Mouse (Mus musculus): ENCODE measurements around the gene Fam166b. TPM values are rescaled to one million over a fixed set of nuclear protein-coding genes. Genes with fewer than 3 reads are reported as not detected.

Gene Fam166b
- polyA plus RNA-seq, 1 experiment from 2014 or later: 0.14 TPM

DNA sequence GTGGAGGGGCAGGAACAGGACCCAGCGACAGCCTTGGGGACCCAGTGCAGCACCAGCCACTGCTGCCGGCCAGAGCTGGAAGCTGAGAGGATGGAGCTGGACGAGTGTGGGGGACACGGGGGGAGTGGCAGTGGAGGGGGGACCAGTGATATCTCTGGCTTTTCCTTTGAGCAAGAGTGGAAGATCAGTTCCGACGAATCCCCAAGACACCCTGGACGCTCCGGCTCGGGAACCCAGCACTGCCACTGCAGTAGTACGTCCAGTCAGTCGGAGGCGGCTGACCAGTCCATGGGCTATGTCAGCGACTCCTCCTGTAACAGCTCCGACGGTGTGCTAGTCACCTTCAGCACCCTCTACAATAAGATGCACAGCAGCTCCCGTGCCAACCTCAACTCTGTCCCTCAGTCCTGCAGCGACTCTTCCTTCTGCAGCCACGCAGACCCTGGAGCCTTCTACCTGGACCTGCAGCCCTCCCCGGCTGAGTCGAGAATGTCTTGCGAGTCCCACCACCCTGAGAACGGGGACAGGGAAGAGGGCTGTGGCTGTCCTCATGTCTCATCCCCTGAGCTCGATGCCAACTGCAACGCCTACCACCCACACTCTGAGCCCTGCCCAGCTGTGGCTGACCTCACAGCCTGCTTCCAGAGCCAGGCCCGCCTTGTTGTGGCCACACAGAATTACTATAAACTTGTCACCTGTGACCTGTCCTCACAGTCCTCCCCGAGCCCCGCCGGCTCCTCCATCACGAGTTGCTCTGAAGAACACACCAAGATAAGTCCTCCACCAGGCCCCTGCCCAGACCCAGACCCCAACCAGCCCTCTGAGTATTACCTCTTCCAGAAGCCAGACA, 13.5 kb downstream of the Fam166b start:
- WGBS: 92% methylated on average over 29 of the region's 29 CpGs
- Histone ChIP-seq H3K27ac (replicated peaks) (no peak overlapping the region), H3K9me3 (replicated peaks) (no peaks in the 10 kb centered on the region), H3K36me3 (peaks cover 30% of the 10 kb centered on the region), H3K4me3 (no peak overlapping the region), H3K4me1 (peaks cover 12% of the 10 kb centered on the region), H3K27me3 (ENCODE audit: low read depth, poor library complexity, severe bottlenecking) (no peaks in the 10 kb centered on the region)
- no peak for DNase-seq (ENCODE audit: low spot score)

- 85% methylated on average over 14 of the region's 14 CpGs for WGBS
- Histone ChIP-seq H3K36me3 (peaks cover 30% of the 10 kb centered on the region), H3K4me3 (no peak overlapping the region), H3K4me1 (peaks cover 8% of the 10 kb centered on the region; the same call in 1 of the 2 replicates), H3K27ac (replicated peaks) (no peak overlapping the region), H3K9me3 (replicated peaks) (no peaks in the 10 kb centered on the region), H3K27me3 (ENCODE audit: low read depth, poor library complexity, severe bottlenecking) (no peaks in the 10 kb centered on the region)
- DNase-seq (ENCODE audit: low spot score): no peak
Observed at GRCm38 (mm10) chr4:43414761-43415160, 14.2 kb downstream of the Fam166b start.

DNA sequence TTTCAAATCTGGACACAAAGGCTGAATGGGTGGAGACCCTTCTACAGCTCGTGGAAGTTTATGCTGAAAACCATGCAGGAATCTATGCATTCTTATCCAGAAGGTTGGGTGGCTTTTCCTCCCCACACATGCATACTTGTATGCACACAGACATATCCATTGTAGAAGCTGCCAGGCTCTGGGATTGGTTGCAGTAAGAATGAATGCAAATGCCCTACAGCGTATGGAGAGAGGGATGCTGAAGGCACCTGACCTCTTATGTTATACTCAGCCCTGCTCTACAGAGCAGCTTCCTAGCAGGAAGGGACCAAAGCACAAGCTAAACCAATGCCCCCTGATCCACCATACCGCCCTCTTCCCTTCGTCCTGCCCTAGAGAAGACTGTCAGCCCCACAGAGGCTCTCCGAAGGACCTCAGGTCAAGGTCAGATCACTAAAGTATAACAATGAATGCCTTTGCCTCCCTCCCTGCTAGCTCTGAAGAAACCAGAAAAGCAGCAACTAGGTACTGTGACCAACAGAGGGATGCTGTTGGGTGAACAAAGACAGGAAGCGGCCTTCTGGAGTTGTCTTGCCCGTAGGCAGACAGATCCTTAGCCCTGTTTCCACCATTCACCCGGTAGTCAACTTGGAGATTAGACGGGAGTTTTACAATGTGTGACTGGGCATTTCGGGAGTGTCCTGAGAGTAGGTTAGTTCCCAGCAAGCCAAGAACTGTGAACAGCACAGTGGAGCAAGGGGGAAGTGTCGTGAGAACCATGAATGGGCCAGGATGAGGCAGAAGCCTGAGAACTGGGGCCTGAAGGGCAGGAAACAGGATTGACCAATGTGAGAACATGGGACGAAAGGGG, 21.6 kb downstream of the Fam166b start:
- H3K4me1 ChIP-seq: peaks cover 31% of the 10 kb centered on the region
- peak overlapping the region; percentile 87 for H3K27ac ChIP-seq (replicated peaks)
- WGBS: 77% methylated on average over 12 of the region's 12 CpGs
- H3K9me3 ChIP-seq (replicated peaks): no peaks in the 10 kb centered on the region
- H3K4me3 ChIP-seq: peak overlapping the region; percentile 61
- H3K36me3 ChIP-seq: 0 out of 2 replicates have a peak, but pooled peaks cover 3% of the 10 kb centered on the region
- no peaks in the 10 kb centered on the region for H3K27me3 ChIP-seq (ENCODE audit: low read depth, poor library complexity, severe bottlenecking)
- DNase-seq (ENCODE audit: low spot score): no peak

DNA sequence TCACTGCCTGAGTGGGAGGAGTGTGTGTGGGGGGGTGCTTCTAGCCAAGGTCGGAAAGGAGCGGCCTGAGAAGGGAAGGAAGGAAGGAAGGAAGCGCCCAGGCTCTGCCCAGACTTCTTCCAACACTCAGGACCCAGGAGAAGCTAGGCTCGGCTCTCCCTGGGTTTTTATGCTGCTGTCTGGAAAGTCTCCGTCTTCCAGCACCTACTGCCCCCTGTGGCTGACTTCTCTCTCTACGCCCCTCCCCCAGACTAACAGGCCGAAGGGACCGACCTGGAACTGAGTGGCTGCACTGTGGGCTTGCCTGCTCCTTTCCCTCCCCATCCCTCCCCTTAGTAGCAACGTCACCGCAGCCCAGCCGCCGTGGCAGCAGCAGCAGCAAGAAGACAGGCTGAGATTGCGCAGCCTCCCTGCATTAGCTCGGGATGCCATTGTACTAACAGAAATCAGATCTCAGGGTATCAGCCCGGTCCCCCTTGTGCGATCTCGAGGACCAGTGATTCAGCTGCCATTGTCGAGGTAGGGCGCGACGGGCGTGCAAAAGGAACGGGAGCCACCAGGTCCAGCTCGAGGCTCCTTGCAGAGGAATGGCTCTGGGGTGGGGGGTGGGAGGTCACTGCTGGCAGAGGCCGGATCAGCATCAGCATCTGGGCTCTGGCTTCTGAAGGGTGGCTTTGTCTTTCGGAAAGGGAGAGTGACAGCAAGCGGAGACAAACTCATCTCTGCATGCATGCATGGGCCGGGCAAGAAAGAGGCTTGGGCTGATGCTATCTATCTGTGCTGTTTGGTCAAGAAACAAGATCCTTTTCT, 22.6 kb downstream of the Fam166b start:
- under 1% methylated on average over 28 of the region's 28 CpGs for WGBS
- Histone ChIP-seq H3K27ac (replicated peaks) (peak overlapping the region; percentile 87), H3K36me3 (0 out of 2 replicates have a peak, but pooled peaks cover 3% of the 10 kb centered on the region), H3K27me3 (ENCODE audit: low read depth, poor library complexity, severe bottlenecking) (no peaks in the 10 kb centered on the region), H3K4me1 (peaks cover 33% of the 10 kb centered on the region), H3K9me3 (replicated peaks) (no peaks in the 10 kb centered on the region), H3K4me3 (peak overlapping the region; percentile 61)
- peak; percentile 86 for DNase-seq (ENCODE audit: low spot score)

GRCm38 (mm10) chr4:43404697-43405096, 24.2 kb downstream of the Fam166b start:
- Histone ChIP-seq H3K4me1 (peaks cover 45% of the 10 kb centered on the region), H3K36me3 (0 out of 2 replicates have a peak, but pooled peaks cover 3% of the 10 kb centered on the region), H3K27ac (replicated peaks) (no peak overlapping the region), H3K27me3 (ENCODE audit: low read depth, poor library complexity, severe bottlenecking) (no peaks in the 10 kb centered on the region), H3K9me3 (replicated peaks) (no peaks in the 10 kb centered on the region), H3K4me3 (no peak overlapping the region)
- no peak for DNase-seq (ENCODE audit: low spot score)
- 90% methylated on average over 10 of the region's 10 CpGs for WGBS

- Histone ChIP-seq H3K27me3 (ENCODE audit: low read depth, poor library complexity, severe bottlenecking) (no peaks in the 10 kb centered on the region), H3K27ac (replicated peaks) (0 out of 2 replicates have a peak overlapping the region, but pooled peaks have one; percentile 6), H3K36me3 (no peaks in the 10 kb centered on the region), H3K9me3 (replicated peaks) (no peaks in the 10 kb centered on the region), H3K4me1 (peaks cover 51% of the 10 kb centered on the region), H3K4me3 (no peak overlapping the region)
- 89% methylated on average over 9 of the region's 9 CpGs for WGBS
- no peak for DNase-seq (ENCODE audit: low spot score)
Observed at GRCm38 (mm10) chr4:43402212-43402611, 26.7 kb downstream of the Fam166b start.

- Histone ChIP-seq H3K9me3 (replicated peaks) (no peaks in the 10 kb centered on the region), H3K36me3 (no peaks in the 10 kb centered on the region), H3K4me1 (peaks cover 44% of the 10 kb centered on the region), H3K27me3 (ENCODE audit: low read depth, poor library complexity, severe bottlenecking) (no peaks in the 10 kb centered on the region), H3K27ac (replicated peaks) (peak overlapping the region; percentile 46; the same call in 1 of the 2 replicates), H3K4me3 (no peak overlapping the region)
- WGBS: 84% methylated on average over 10 of the region's 10 CpGs
- no peak for DNase-seq (ENCODE audit: low spot score)
Observed at GRCm38 (mm10) chr4:43401486-43401885, 27.4 kb downstream of the Fam166b start.

DNA sequence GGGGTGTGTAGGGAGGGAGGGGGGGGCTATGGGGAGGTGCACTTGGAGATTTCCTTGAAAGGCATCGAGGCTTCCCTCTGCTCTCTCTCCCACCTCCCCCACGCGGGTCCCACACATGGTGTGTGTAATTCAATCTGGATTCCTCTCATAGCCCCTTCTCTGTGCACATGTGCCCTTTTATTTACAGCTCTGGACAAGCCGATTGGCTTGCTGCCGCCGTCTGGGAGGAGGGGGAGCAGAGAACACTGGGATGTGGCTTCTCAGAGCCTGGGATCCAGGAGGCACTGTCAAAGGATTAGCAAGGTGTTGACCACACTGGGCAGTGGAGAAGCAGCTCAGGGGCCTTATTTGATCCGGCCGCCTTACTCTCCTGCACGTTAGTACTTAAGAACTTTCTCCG, 28.0 kb downstream of the Fam166b start:
- H3K4me3 ChIP-seq: no peak overlapping the region
- peaks cover 38% of the 10 kb centered on the region for H3K4me1 ChIP-seq
- WGBS: 37% methylated on average over 10 of the region's 10 CpGs
- H3K27ac ChIP-seq (replicated peaks): peak overlapping the region; percentile 46
- no peaks in the 10 kb centered on the region for H3K36me3 ChIP-seq
- no peaks in the 10 kb centered on the region for H3K9me3 ChIP-seq (replicated peaks)
- peak; percentile 33 for DNase-seq (ENCODE audit: low spot score)
- H3K27me3 ChIP-seq (ENCODE audit: low read depth, poor library complexity, severe bottlenecking): no peaks in the 10 kb centered on the region

GRCm38 (mm10) chr4:43399391-43400131, 29.4 kb downstream of the Fam166b start:
- DNase-seq (ENCODE audit: low spot score): no peak
- Histone ChIP-seq H3K27ac (replicated peaks) (no peak overlapping the region), H3K4me1 (peaks cover 32% of the 10 kb centered on the region), H3K27me3 (ENCODE audit: low read depth, poor library complexity, severe bottlenecking) (no peaks in the 10 kb centered on the region), H3K4me3 (no peak overlapping the region), H3K9me3 (replicated peaks) (no peaks in the 10 kb centered on the region), H3K36me3 (no peaks in the 10 kb centered on the region)
- WGBS: 89% methylated on average over 31 of the region's 31 CpGs

GRCm38 (mm10) chr4:43398829-43399331, 30.1 kb downstream of the Fam166b start:
- no peak overlapping the region for H3K4me3 ChIP-seq
- WGBS: 77% methylated on average over 17 of the region's 17 CpGs
- H3K4me1 ChIP-seq: peaks cover 39% of the 10 kb centered on the region
- H3K9me3 ChIP-seq (replicated peaks): no peaks in the 10 kb centered on the region
- H3K36me3 ChIP-seq: no peaks in the 10 kb centered on the region
- no peaks in the 10 kb centered on the region for H3K27me3 ChIP-seq (ENCODE audit: low read depth, poor library complexity, severe bottlenecking)
- no peak for DNase-seq (ENCODE audit: low spot score)
- 0 out of 2 replicates have a peak overlapping the region, but pooled peaks have one; percentile 46 for H3K27ac ChIP-seq (replicated peaks)

- no peak overlapping the region for H3K4me3 ChIP-seq
- 89% methylated on average over 4 of the region's 4 CpGs for WGBS
- H3K27ac ChIP-seq (replicated peaks): no peak overlapping the region
- DNase-seq (ENCODE audit: low spot score): no peak
- H3K36me3 ChIP-seq: no peaks in the 10 kb centered on the region
- no peaks in the 10 kb centered on the region for H3K9me3 ChIP-seq (replicated peaks)
- H3K27me3 ChIP-seq (ENCODE audit: low read depth, poor library complexity, severe bottlenecking): no peaks in the 10 kb centered on the region
- peaks cover 39% of the 10 kb centered on the region for H3K4me1 ChIP-seq
Observed at GRCm38 (mm10) chr4:43398014-43398413, 30.9 kb downstream of the Fam166b start.
